Mouse (Mus musculus) Muller cell, postnatal 12 days (primary cell): ENCODE data around the gene Tcam1.
"Not testable (repeated sequence)": the region's sequence is repeated elsewhere in the genome, so short reads cannot be mapped to it uniquely, and the experiment has no call there.

Source experiments
- DNase-seq: peaks from one replicate; pipeline ENCODE4 v3.0.0-alpha.2; 2015; ENCODE audit errors: inconsistent ontology term

Gene Tcam1

DNA sequence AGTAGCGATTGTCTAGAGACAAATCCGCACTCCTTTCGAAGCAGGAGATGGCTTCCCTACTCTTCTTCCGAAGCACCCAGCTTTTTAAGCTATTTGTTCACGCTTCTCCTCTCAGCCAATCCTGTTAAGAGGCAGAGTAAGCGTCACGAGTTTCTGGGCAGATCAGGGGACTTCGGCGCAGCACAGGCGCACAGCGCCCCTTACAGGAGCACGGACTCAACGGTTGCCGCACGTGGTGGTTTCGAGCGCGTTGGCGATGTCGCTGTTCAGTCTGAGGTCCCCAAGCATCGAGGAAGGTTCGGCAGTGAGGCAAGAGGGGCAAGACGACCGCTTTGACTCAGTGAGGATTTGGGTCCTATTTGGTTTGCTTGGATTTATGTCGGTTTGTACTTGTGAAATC lies at the start of gene Tcam1:
Tcam1 (plus strand) TSS at position 219 of the 400 bp plus-strand sequence.
- peak; percentile 83 for DNase-seq

DNA sequence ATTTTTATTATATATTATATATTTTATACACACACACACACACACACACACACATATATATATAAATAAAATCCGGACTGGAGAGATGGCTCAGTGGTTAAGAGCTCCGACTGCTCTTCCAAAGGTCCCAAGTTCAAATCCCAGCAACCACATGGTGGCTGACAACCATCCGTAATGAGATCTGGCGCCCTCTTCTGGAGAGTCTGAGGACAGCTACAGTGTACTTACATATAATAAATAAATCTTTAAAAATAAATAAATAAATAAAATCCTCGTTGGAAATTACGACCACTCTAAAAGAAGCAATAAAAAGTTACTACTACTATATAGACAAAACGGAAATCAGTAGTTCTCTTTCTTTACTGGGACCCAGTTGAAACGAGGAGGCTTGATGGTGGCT lies 42.5 kb upstream of the Tcam1 start:
- not testable (repeated sequence) for DNase-seq

DNA sequence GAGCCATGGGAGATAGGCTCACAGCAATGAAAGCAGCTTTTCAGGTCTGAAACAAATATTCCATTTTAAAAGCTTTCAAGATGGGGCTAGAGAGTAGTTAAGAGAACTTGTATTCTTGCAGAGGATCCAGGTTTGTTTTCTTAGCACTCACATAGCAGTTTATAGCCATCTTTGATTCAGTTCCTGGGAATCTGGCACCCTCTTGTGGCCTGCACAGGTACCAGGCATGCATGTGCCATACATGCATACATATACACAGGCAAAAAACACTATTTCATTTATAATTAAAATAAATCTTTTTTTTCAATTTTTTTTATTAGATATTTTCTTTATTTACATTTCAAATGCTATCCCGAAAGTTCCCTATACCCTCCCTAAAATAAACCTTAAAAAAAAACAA lies 29.6 kb upstream of the Tcam1 start:
- no peak for DNase-seq

DNA sequence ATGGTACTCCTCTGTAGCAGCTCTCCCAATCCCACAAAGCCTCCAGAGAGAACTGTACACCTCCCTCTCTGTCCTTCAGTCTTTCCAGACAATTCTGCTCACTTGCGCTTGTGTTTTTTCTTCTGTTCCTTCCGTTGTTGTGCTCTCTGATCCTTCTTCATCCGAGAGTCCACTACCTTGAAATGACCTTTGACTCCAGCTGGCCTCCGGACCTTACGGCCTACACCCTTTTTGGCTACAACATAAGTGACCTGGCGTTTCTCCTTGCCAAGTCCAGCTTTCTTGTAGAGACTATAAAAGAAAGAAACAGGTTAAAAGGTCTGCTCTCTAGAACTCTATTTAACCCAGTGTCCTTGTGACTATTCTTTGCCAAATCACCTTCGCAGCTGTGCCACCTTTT lies 27.1 kb upstream of the Tcam1 start:
- no peak for DNase-seq

DNA sequence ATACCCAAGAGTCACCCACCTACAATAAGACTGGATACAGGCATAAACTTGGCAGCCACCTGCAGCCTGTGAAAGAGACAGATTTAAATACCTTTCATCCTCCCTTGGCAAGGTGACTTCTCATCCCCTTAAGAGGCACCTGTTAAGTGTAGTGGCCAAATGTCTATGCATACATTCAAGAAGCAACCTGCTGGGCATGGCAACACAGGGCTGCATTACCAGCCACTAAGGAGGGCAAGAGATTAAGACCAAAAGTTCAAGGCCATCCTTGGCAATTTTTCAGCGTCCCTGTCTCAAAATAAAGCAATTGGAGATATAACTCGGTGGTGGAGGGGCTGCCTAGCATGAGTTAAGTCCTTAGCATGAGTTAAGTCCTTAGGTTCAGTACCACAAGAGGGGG lies 21.7 kb upstream of the Tcam1 start:
- DNase-seq: no peak

DNA sequence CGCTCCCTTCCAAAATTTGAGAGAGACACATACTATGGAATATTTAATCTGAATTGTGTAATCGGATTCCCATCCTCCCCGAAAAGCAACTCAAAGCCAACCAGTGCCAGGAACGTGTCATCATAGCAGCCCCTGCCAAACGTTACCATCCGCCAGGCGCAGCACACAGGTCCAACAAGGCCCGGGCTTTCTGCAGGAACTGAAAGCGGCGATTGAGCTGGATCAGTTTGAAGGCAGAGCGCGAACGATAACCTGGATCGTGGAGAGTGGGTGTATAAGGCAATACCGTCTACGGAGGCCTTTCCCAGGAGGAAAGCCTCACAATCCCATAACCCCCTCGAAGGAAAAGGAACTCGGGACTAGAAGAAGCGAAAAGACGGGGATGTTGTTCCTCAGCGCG lies 21.3 kb upstream of the Tcam1 start:
- DNase-seq: no peak

DNA sequence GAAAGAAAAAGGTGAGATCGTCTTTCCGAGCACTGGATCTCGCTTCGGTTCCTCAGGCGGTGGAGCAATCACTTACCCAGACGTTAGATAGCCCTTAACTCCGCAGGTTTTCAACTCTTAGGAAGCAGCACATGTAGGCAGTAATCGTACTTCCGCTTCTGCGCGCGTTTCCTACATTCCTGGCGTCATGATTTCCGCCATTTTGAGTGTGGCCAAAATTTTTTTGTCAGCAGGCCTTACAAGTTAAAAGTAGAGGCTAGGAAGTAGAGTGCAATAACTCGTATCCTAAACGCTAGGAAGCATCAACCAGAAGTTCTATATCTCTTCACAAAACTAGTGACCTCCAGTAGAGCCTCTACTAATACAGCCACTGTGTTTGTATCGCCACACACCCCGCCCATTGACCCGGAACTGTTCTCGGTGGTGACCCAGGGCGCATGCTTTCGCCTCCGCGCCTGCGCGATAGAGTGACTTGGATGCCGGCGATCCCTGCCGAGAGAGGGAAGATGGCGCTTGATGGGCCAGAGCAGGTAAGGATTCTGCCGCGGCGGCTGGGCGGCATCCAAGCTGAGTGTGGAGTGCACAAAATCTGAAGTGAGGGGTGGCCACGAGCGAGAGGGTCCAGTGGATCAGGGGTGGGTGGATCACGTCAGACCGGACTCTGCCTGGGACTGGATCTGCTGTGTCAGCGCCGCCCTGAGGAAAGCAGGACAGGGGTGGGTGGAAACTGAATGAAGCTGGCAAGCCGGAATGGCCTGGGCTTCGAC lies 20.6 kb upstream of the Tcam1 start, which contains the start of the genes Ftsj3 and Psmc5:
Ftsj3 (minus strand) TSS at position 395 of the 767 bp plus-strand sequence.
Psmc5 (plus strand) TSS at position 470 of the 767 bp plus-strand sequence.
- peak; percentile 96 for DNase-seq

DNA sequence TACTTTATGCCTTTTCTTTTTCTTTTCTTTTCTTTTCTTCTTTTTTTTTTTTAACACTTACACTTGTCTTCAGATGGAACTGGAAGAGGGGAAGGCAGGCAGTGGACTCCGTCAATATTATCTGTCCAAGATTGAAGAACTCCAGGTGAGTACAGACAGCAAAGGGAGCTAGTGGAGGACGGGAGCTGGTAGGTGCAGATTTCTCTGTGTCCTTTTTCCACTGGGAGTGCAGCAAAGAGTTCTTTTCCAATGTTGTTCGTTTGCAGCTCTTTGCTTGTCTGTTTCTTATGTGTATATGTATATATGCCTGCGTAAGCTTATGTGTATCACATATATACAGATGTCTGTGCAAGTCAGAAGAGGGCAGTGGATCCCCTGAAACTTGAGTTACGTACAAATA lies 19.7 kb upstream of the Tcam1 start:
- DNase-seq: no peak

DNA sequence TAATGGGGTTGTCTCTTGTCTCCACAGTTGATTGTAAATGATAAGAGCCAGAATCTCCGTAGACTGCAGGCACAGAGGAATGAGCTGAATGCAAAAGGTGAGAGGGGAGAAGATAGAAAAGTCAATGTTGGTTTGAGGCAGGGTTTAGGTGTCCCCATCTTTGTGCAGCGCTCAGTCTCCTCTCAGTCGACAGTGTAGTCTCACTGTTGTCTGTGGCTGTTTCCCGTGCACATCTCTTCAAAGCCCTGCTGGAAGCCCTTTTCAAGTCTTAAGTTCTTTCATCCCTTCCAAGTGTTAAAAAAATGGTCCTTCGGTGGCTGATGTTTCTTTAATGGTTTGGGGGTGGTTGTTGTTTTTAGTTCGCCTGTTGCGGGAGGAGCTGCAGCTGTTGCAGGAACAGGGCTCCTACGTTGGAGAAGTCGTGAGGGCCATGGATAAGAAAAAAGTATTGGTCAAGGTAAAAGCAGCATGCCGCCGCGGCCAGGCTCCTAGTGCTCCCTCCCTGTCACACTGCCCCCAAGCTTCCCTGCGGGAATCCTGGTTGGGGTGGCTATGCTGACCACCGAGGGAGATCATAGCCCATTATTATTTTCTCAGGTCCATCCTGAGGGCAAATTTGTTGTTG lies 15.5 kb upstream of the Tcam1 start:
- DNase-seq: no peak

DNA sequence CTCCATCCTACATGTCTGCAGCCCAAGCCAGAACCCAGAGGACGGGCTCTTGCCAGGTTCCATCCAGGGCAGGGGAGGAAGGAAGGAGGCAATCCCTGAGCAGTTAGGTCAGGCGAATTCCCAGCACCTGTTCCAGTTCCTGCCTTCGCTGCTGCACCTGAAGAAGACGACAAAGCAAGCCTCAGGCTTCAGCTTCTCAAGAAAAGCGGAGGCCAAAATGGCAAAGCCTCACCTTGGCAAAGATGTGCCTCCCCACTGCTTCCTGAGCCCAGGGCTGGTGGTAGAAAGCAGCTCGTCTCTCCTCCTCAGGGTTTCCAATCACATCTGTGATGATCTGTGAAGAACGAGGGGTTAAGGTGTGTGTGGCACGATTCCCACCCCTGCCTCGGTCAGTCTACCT lies 12.5 kb upstream of the Tcam1 start:
- DNase-seq: no peak

DNA sequence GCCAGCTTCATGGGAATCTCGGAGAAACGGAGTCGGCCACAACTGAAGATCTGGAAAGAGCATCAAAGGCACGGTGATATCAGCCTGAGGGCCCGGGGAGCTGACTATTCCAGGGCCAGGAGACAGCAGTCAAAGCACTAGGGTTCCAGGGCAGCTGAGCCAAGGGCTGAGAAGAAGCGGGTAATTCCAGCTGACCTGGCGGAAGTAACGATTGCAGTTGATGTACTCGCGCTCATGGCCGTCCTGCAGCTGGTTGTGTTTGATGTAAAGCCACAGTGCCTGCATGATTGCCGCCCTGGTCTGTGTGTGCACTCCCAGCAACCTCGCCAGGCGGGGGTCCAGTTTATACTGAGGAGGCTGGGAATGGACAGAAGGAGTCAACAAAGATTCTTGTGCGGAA lies 11.5 kb upstream of the Tcam1 start:
- DNase-seq: no peak

DNA sequence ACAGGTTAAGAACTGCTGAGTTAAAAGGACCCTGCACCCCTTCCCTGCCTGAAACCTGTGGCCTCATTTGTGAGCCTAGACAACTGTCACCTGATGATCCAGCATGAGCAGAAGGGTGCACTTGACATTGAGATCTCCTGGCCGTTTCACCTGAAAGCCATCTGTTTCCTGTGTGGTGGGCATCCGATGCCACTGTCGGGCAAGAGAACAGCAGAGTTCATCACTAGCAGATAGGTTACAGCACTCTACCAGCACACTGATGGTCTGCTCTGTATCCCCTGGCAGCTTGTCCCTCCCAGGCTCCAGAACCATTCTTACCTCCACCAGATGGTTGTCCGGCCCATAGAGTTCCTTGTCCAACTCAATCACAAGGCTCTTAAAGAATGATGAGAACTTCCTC lies 10.9 kb upstream of the Tcam1 start:
- DNase-seq: no peak

DNA sequence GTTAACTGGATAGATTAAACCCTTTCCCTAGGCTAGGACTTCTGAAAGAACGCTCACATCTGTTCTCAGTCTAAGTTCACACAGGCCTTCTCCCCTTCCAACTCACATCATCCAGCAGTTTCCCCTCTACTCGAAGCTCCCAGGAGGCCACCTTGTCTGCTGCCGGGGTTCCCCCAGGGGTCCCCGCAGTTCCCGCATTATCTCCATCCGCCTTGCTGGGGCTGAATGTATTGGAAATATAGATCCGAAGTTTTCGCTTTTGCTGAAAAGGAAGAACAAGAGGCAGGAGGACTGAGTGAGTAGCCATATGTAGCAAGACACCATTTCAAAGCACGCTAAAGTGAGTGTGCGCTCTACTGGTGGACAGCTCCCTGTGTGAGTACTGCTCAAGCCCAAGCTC lies 10.0 kb upstream of the Tcam1 start:
- DNase-seq: no peak

DNA sequence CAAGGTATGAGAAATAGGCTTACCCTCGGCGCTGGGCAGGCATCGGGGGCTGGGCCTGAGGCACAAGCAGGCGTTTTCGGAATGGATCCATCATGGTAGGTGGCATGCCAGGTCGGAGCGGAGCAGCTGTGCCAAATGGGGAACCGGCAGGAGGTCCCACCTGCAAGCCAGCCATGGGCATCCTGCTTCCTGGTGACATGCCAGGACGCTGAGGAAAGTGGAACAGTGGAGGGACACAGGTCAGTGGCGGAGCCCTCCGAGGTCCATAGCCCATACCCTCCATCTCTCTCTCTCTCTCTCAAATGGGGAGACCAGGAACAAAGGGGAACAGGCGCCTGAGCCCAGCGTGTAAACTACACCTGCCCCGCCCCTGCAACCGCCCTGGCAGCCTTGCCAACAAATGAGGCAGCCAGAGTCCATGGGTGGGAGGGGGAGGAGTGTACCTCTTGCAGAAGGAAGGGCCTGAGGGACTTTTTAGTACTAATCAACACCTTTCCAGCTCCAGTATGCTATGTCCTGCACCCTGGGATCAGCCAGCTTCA lies 9.1 kb upstream of the Tcam1 start:
- DNase-seq: no peak

DNA sequence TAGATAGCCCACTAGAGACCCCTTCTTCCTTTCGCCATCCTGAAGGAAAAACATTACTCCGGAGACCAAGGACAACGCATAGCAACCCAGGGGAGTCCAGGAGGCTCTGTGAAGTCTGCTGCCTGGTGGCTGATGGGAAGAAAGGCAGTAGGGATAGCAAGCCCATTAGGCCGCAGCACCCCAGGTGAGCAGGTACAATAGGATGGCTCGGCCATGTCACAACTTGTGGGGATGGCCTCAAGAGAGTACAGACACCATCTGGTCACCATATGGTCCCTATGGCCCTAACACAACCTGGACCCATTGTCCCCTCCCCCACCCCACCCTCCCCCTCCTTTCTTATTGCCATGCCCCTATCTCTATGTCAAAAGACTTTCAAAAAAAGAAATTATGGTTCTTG lies 8.6 kb upstream of the Tcam1 start:
- DNase-seq: no peak

DNA sequence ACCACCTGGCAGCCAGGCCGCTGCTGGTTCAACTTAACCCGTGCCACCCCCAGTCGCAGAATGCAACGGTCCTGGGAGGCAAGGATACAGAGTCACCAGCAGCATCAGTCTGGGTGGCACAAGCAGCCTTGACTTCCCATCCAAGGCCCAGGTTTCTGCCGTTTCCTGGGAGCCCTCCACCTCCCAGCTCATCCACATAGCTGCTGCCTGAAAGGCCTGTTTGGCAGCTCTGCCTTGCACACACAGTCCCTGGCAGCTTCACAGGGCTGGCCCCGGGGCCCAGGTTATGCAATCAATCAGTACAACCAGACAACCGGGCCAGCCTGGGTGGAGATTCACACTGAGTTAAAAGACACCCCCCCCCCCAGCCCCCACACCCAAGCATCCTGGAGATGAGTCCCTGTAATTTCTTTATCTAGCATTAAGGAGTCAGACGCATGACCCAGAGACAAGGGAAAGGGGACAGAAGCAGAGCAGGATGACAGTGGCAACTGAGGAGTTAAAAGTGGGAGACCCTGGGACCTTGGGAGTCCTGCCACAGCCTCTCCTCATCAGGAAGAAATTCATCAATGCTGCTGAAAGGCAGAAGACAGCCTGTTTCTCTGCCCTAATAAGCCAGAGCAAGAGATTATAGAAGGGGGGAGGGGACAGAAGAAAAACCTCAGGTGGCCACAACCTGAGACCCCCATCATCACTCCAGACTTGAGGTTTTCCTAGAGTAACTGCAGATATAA lies 8.0 kb upstream of the Tcam1 start:
- DNase-seq: peak; percentile 85

DNA sequence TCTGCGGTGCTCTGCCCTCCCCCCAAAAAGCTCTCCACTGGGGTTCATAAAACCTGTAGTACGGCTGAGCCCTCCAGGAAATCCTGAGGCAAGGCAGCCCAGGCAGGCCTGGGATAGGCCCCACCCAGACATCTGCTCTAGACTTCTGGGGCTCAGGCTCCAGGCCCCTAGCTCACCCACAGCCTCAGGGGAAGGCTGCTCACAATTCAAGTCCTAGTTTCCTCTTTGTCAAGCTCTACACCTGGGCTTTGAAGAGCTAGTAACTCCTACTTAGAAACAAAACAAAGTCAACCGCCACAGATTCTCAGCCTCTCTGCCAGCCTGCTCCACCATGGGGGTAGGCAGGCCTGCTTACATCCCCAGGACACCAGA lies 7.4 kb upstream of the Tcam1 start:
- no peak for DNase-seq

DNA sequence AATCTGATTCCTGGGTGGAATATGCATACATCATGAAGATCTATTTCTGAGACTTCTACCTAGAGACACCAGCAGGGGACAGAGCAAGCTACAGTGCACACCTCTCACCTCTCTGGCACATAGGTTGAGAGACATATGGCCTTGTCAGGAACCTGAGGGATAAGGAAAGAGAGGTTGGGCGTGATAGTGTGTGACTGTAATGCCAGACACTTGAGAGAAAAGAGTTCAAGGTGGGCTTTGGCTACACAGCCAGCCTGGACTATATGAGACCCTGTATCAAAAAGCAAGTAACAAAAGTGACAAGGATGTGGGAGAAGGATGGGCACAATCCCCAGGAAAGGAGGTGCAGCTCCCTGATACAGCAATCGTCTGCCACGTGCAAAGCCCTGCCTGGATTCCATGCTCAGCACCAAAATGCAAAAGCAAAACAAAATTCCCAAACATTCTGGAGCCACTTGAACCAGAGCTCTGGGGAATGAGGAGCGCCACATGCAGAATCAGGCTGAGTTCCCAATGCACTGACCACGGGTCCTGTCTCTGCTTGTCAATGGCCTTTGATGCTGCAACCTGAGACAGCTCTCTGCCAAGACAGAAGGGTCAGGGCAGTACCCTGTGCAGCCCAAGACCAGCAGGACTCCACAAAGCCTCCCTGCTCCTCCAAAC lies 5.2 kb upstream of the Tcam1 start:
- DNase-seq: no peak

DNA sequence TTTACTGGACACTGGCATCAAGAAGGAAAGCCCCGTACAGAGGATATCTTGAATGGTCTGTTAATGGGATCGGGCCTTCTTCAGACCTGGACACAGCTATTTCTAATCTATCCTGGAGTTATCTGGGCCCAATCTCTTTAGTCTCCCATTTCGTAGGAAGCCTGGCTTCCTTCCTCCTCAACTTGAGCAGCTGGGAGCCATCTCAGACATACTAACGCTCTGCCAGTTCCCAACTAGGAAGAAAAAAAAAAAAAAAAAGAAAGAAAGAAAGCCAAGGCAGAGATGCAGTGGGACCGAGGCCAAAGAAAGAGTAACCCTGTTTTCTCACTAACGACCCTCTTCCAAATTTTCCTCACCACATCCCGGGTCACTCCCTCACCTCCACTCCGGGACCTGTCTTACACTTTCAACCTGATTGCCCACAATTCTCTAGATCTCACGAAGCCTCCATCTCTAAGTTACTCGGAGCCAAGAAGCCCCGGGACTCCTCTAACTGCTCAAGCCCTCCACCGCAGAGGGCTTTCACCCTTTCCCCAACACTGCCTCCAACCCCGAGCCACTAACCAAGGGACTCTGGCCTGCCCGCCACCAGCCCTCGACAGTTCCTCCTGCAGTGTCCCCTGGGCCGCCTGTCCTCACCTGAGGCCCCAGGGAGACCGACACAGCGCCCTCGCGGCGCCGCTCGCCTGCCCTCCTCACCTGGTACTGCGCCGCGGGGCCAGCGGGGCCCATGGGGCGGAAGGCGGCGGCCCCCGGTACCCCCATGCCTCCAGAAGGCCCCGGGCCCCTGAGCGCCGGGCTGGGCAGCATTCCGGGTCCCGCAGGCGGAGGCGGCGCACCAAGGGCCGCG lies 4.5 kb upstream of the Tcam1 start:
- peak; percentile 42 for DNase-seq

DNA sequence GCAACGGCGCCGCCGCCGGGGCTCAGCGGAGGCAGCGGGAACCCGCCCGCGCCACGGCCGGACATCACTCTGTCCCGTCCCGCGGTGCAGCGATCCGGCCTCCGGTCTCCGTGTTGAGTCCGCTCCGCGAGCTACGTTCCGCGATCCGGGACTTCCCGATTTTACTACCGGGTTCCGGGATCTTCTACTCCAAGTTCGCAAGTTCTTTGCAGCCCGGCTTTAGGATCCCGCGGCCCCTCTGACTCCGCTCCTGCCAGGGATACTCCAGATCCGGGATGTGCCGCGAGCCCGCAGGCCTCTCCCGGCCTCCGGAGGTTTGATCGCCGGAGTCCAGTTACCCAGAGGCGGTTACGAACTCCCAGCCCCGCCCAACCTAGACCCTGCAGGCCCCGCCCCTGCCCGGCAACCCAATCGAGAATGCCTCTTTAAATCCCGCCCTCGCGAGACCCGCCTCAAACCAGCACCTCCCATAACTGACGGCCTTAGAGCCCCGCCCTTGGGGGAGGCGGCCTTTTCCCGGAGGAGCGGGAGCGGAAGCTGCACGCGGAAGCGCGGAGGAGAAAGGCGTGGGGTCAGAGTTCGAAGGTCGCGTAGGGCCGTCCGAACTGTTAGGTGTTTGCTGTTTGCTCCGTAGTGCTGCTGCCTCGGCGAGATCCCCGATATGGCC lies 3.7 kb upstream of the Tcam1 start, which contains the start of gene Smarcd2:
Smarcd2 (minus strand) TSS at position 329 of the 667 bp plus-strand sequence.
- peak; percentile 99 for DNase-seq
